Mouse (Mus musculus) embryonic facial prominence, embryonic 11.5 days (tissue): ENCODE data around the gene Gm45140. TPM values are rescaled to one million over a fixed set of nuclear protein-coding genes. Genes with fewer than 3 reads are reported as not detected.

ENCODE experiments used
- ATAC-seq: fragments of 200-750 bp; cut with Nextera tagmentation; replicated peaks from 2 replicates; pipeline ENCODE4 v1.8.0; 2017; ENCODE audit warnings: low read depth; ENCODE audit not compliant: insufficient number of reproducible peaks, low FRiP score, low TSS enrichment
- DNase-seq: peaks from one replicate; pipeline ENCODE4 v3.0.0-alpha.2; 2015; ENCODE audit warnings: low spot score
- H3K27ac ChIP-seq: fragments of 300-500 bp; sonication (generic); replicated peaks from 2 replicates; pipeline ENCODE4 v1.5.1; 2014; ENCODE audit warnings: mild to moderate bottlenecking, low read depth, low read length, control low read depth
- H3K27me3 ChIP-seq: fragments of 300-500 bp; sonication (generic); 2 replicates; pipeline ENCODE4 v1.6.1; 2014; ENCODE audit warnings: mild to moderate bottlenecking, low read length, moderate library complexity, mixed read lengths; ENCODE audit not compliant: control insufficient read depth, insufficient read depth
- H3K36me3 ChIP-seq: fragments of 300-500 bp; sonication (generic); replicated peaks from 2 replicates; pipeline ENCODE4 v1.6.1; 2014; ENCODE audit warnings: low read depth, mild to moderate bottlenecking, low read length, moderate library complexity, mixed read lengths; ENCODE audit not compliant: control insufficient read depth, insufficient read depth
- H3K4me1 ChIP-seq: fragments of 300-500 bp; sonication (generic); 2 replicates; pipeline ENCODE4 v1.6.1; 2014; ENCODE audit warnings: low read length, mixed read lengths; ENCODE audit not compliant: control insufficient read depth, insufficient read depth
- H3K4me2 ChIP-seq: fragments of 300-500 bp; sonication (generic); 2 replicates; pipeline ENCODE4 v1.6.1; 2014; ENCODE audit warnings: low read depth, mild to moderate bottlenecking, control low read depth, low read length, moderate library complexity
- H3K4me3 ChIP-seq: fragments of 300-500 bp; sonication (generic); 2 replicates; pipeline ENCODE4 v1.5.1; 2014; ENCODE audit warnings: low read depth, low read length, control low read depth
- H3K9ac ChIP-seq: fragments of 300-500 bp; sonication (generic); replicated peaks from 2 replicates; pipeline ENCODE4 v1.6.1; 2014; ENCODE audit warnings: mild to moderate bottlenecking, control low read depth, low read length
- H3K9me3 ChIP-seq: fragments of 300-500 bp; sonication (generic); replicated peaks from 2 replicates; pipeline ENCODE4 v1.6.1; 2016; ENCODE audit warnings: mild to moderate bottlenecking, low read length, inconsistent platforms, mixed read lengths; ENCODE audit not compliant: control insufficient read depth
- WGBS: fragments of 180-500 bp; shearing (Covaris S2); extraction: QIAGEN DNeasy Blood & Tissue Kit; methylation state at CpG from one replicate; pipeline ENCODE4 v1.1.7; 2014; 5-methylcytosine and 5-hydroxymethylcytosine counted together
- polyA plus RNA-seq: library from polyadenylated mRNA; unstranded; fragments of >200 nt; fragmentation: Nextera tagmentation; extraction: Ambion mirVana; gene quantifications from 2 replicates; pipeline ENCODE4 v1.2.1, GENCODE M21; 2014

The Gm45140 gene
- polyA plus RNA-seq, 1 experiment from 2014 or later: 3.2 TPM

DNA sequence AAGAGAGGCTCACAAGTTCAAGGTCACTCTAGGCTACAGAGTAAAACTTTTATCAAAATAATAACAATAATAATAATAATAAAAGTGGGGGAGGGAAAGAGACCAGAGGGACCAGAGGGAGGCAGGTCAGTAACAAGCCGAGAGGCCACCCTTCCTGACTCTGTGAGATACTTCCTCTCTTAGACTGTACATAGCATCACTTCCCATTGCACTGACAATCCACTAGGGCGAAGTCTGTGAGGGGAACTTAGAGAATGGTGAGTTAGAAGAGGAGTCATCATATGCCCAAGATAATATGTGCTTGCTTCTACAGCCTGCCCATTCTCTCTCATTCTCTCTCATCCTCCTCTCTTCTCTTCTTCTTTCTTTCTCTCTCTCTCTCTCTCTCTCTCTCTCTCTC, 29.6 kb downstream of the Gm45140 start:
- WGBS: 91% methylated on average over 2 of the region's 2 CpGs
- no peaks in the 10 kb centered on the region for H3K36me3 ChIP-seq
- no peaks in the 10 kb centered on the region for H3K4me1 ChIP-seq
- no peaks in the 10 kb centered on the region for H3K9me3 ChIP-seq
- H3K27me3 ChIP-seq: no peaks in the 10 kb centered on the region
- H3K9ac ChIP-seq: no peak overlapping the region
- H3K4me3 ChIP-seq: no peak overlapping the region
- ATAC-seq: no peak
- H3K27ac ChIP-seq: no peak overlapping the region
- DNase-seq: no peak
- no peak overlapping the region for H3K4me2 ChIP-seq

DNA sequence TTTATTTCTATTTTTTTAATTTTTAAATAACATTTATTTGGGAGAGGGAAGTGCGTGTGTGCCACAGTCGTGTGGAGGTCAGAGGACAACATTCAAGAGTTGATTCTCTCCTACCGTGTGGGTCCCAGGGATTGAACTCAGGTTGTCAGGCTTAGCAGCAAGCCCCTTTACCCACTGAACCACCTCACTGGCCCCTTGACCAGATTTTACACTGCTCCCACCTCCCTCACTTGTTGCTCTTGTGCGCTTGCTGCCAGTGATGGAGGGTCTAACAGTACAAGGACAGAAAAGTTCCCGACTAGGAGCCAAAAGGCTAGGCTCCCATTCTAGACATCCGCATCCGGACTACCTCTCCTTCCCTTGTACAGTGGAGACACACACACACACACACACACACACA, 30.1 kb downstream of the Gm45140 start:
- H3K4me1 ChIP-seq: no peaks in the 10 kb centered on the region
- no peak overlapping the region for H3K27ac ChIP-seq
- DNase-seq (no peak), ATAC-seq (no peak)
- no peak overlapping the region for H3K9ac ChIP-seq
- no peaks in the 10 kb centered on the region for H3K9me3 ChIP-seq
- H3K36me3 ChIP-seq: no peaks in the 10 kb centered on the region
- H3K4me3 ChIP-seq: no peak overlapping the region
- H3K4me2 ChIP-seq: no peak overlapping the region
- H3K27me3 ChIP-seq: no peaks in the 10 kb centered on the region
- 88% methylated on average over 7 of the region's 7 CpGs for WGBS

DNA sequence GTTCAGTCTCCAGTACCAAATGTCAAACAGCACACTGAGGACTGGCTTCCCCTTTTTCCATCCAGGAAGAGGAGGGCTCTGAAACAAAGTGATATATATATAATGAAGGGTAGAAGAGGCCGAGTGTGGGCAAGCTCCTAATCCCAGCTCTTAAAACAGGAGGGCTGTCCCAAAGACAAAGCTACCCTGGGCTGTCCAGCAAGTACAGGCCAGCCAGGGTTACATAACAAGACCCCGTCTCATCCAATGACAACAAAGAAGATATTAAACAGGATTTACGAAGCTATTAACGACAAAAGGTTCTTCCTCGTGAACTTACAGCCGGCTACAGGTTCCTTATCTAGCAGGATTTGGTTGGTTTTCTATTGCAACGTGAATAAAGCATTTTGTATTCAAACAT, 30.7 kb downstream of the Gm45140 start:
- 89% methylated on average over 7 of the region's 7 CpGs for WGBS
- Histone ChIP-seq H3K4me3 (no peak overlapping the region), H3K4me1 (no peaks in the 10 kb centered on the region), H3K9me3 (no peaks in the 10 kb centered on the region), H3K9ac (no peak overlapping the region), H3K27ac (no peak overlapping the region), H3K36me3 (no peaks in the 10 kb centered on the region), H3K27me3 (no peaks in the 10 kb centered on the region), H3K4me2 (no peak overlapping the region)
- no peak for DNase-seq
- ATAC-seq: no peak

DNA sequence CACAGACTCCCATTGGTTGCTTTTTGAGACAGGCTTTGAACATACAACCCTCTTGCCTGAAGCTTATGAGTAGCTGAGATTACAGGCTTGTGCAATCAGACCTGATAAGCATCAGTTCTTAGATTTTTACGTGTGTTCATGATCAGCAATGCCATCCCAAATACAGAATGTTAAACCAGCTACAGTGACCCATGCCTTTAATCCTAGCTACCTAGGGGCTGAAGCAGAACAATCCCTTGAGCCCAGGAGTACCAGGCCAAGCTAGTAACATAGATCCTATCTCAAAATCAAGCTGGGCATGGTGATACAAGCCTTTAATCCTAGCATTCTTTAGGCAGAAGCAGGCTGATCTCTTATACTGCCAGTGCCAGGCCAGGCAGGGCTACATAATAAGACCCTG, 31.6 kb downstream of the Gm45140 start:
- no peak overlapping the region for H3K9ac ChIP-seq
- no peaks in the 10 kb centered on the region for H3K4me1 ChIP-seq
- H3K27me3 ChIP-seq: no peaks in the 10 kb centered on the region
- H3K27ac ChIP-seq: no peak overlapping the region
- no peak overlapping the region for H3K4me2 ChIP-seq
- H3K36me3 ChIP-seq: no peaks in the 10 kb centered on the region
- DNase-seq: no peak
- 86% methylated on average over 1 of the region's 1 CpGs for WGBS
- H3K9me3 ChIP-seq: no peaks in the 10 kb centered on the region
- no peak for ATAC-seq
- H3K4me3 ChIP-seq: no peak overlapping the region

DNA sequence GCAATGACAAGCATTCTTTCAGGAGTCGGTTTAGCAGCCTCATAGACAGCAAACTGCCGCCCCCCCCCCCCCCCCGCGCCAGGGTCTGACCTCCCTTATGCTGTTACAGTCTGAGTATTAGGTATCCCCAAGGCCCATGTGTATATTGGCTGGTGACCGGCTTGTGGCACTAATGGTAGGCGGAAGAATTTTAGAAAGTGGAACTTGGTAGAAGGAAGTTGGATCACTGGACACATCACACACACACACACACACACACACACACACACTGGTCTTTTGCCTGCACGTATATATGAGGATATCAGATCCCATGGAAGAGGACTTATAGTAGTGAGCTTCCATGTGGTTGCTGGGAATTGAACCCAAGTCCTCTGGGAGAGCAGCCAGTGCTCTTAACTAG, 33.1 kb downstream of the Gm45140 start:
- Histone ChIP-seq H3K9ac (no peak overlapping the region), H3K4me1 (no peaks in the 10 kb centered on the region), H3K4me2 (no peak overlapping the region), H3K27me3 (no peaks in the 10 kb centered on the region), H3K27ac (no peak overlapping the region), H3K36me3 (no peaks in the 10 kb centered on the region), H3K9me3 (no peaks in the 10 kb centered on the region), H3K4me3 (no peak overlapping the region)
- 81% methylated on average over 7 of the region's 7 CpGs for WGBS
- ATAC-seq (no peak), DNase-seq (no peak)

DNA sequence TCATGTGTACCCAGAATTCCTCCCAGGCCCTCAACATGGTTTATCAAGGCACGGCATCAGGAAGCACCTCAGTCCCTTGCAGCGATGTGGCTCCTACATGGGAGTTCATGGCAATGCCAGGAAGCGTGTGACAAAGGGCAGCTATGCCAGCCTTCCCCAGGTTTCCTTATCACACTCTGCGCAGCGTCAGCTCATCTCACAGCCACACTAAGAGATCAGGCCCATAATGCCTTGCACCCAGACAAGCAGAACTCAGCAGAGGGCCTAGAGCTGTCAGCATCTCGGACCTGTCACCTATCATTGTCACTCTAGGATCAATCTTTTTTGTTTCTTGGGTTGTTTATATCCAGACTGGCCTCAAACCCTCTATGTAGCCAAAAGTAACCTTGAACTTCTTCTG, 36.0 kb downstream of the Gm45140 start:
- Histone ChIP-seq H3K4me3 (no peak overlapping the region), H3K4me1 (no peaks in the 10 kb centered on the region), H3K9me3 (no peaks in the 10 kb centered on the region), H3K36me3 (no peaks in the 10 kb centered on the region), H3K27ac (no peak overlapping the region), H3K27me3 (no peaks in the 10 kb centered on the region), H3K4me2 (no peak overlapping the region), H3K9ac (no peak overlapping the region)
- DNase-seq (no peak), ATAC-seq (no peak)
- 83% methylated on average over 6 of the region's 6 CpGs for WGBS

DNA sequence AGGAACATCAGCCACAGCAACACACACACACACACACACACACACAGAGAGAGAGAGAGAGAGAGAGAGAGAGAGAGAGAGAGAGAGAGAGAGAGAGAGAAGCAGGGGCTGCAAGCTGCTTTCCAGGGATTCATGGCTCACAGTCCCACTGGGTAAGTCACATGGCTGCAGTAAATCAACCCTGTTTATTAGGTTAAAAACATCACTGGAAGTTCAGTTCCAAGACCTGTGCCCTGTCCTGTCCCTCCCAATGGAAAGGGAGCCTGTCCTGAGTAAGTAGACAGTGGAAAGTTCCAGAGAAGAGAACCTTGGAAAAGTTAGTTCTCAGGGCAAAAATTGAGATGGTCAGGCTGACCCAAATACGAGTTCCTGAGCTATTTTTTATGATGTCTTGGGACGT, 38.3 kb downstream of the Gm45140 start:
- no peak overlapping the region for H3K27ac ChIP-seq
- H3K36me3 ChIP-seq: peaks cover under 1% of the 10 kb centered on the region; the same call in 1 of the 2 replicates
- no peak overlapping the region for H3K9ac ChIP-seq
- H3K27me3 ChIP-seq: no peaks in the 10 kb centered on the region
- H3K4me3 ChIP-seq: no peak overlapping the region
- 51% methylated on average over 2 of the region's 2 CpGs for WGBS
- H3K4me1 ChIP-seq: no peaks in the 10 kb centered on the region
- ATAC-seq (no peak), DNase-seq (no peak)
- no peaks in the 10 kb centered on the region for H3K9me3 ChIP-seq
- H3K4me2 ChIP-seq: no peak overlapping the region

DNA sequence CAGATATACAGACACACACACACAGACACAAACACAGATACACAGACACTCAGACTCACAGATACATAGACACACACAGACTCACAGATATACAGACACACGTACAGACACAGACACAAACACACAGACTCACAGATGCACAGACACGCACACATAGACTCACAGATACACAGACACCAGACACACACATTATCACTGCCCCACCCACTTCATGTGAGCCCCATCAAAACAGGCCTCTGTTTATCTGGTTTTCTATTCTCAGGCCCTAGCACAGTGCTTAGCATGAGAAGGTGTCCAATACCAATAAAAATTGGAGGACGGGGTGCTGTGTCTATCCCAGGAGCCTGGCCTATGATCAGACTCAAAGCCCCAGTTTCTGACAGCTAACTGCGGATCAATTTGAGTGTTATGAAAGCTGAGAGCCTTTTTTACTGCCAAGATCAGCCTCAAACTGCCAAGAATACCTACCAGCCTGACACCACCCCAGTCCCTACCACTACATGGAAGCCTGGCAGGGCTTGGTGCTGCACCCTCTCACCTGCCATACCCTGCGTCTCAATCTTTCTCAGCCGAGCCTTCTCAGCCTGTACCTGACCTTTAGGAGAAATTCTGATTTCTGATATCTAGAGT, 39.2 kb downstream of the Gm45140 start:
- Histone ChIP-seq H3K36me3 (peaks cover 6% of the 10 kb centered on the region; the same call in 1 of the 2 replicates), H3K9me3 (no peaks in the 10 kb centered on the region), H3K9ac (no peak overlapping the region), H3K4me3 (no peak overlapping the region), H3K4me1 (no peaks in the 10 kb centered on the region), H3K27me3 (no peaks in the 10 kb centered on the region), H3K4me2 (no peak overlapping the region), H3K27ac (no peak overlapping the region)
- WGBS: 92% methylated on average over 6 of the region's 6 CpGs
- ATAC-seq (no peak), DNase-seq (no peak)
